Mouse (Mus musculus) ES-E14 (cell line): Measurements from ENCODE around the gene Dusp12. TPM values are rescaled to one million over a fixed set of nuclear protein-coding genes. Genes with fewer than 3 reads are reported as not detected.

Source experiments
- DNase-seq: peaks from one replicate; pipeline ENCODE4 v3.0.0-alpha.2; 2013; ENCODE audit warnings: low read depth, low spot score
- H3K27ac ChIP-seq: 2 replicates; pipeline ENCODE4 v1.5.1; 2012; ENCODE audit warnings: low read depth, mild to moderate bottlenecking, low read length, moderate library complexity, mixed read lengths; ENCODE audit not compliant: poor library complexity, insufficient read depth, severe bottlenecking
- H3K36me3 ChIP-seq: 2 replicates; pipeline ENCODE4 v1.6.1; 2012; ENCODE audit warnings: mild to moderate bottlenecking, low read length, moderate library complexity, mixed read lengths; ENCODE audit not compliant: control insufficient read depth, poor library complexity, insufficient read depth, severe bottlenecking
- H3K4me1 ChIP-seq, 2 experiments: fragments of 150-350 bp in 1 of 2; sonication (generic) in 1 of 2; 2 replicates each; pipeline ENCODE4 v1.6.1; 2012; ENCODE audit warnings: low read length in 2 of 2, mild to moderate bottlenecking in 1 of 2, mixed read lengths in 1 of 2; ENCODE audit not compliant: control insufficient read depth in 2 of 2, insufficient read depth in 2 of 2, poor library complexity in 1 of 2
- H3K4me3 ChIP-seq, 2 experiments: fragments of 150-350 bp in 1 of 2; sonication (generic) in 1 of 2; 2 replicates each; pipeline ENCODE4 v1.5.1; 2012; ENCODE audit warnings: low read length in 2 of 2, low read depth in 1 of 2, mild to moderate bottlenecking in 1 of 2, mixed read lengths in 1 of 2; ENCODE audit not compliant: insufficient read depth in 1 of 2, poor library complexity in 1 of 2, severe bottlenecking in 1 of 2
- H3K9ac ChIP-seq: 2 replicates; pipeline ENCODE4 v1.6.1; 2012; ENCODE audit warnings: low read depth, mild to moderate bottlenecking, low read length, mixed read lengths; ENCODE audit not compliant: poor library complexity, insufficient read depth, severe bottlenecking
- H3K9me3 ChIP-seq: fragments of 150-350 bp; sonication (generic); 2 replicates; pipeline ENCODE4 v1.6.1; 2012; ENCODE audit warnings: low read depth, mild to moderate bottlenecking, low read length; ENCODE audit not compliant: control insufficient read depth, insufficient read depth
- CHD2 ChIP-seq: IDR thresholded peaks from 2 replicates; pipeline ENCODE4 v1.6.1; 2014; ENCODE audit warnings: mild to moderate bottlenecking, low read depth, low read length, inconsistent platforms
- HCFC1 ChIP-seq: IDR thresholded peaks from 2 replicates; pipeline ENCODE4 v1.6.1; 2012; ENCODE audit warnings: low read length, inconsistent platforms, borderline replicate concordance; ENCODE audit not compliant: insufficient read depth
- MAFK ChIP-seq: IDR thresholded peaks from 2 replicates; pipeline ENCODE4 v1.6.1; 2014; ENCODE audit warnings: mild to moderate bottlenecking, low read depth, low read length, inconsistent platforms; ENCODE audit not compliant: insufficient read depth
- ZC3H11A ChIP-seq: IDR thresholded peaks from 2 replicates; pipeline ENCODE4 v1.6.1; 2012; ENCODE audit warnings: low read depth, mild to moderate bottlenecking, inconsistent platforms, low read length, borderline replicate concordance
- ZNF384 ChIP-seq: IDR thresholded peaks from 2 replicates; pipeline ENCODE4 v1.6.1; 2012; ENCODE audit warnings: low read depth, low read length, inconsistent platforms
- in situ Hi-C, 2 experiments: fragments of 600-800 bp; cut with MboI; formaldehyde crosslinking; loops; one replicate each; pipeline ENCODE4 v1.15.1; 2025; ENCODE audit warnings: low sequenced_read_pairs in 2 of 2, inconsistent platforms in 1 of 2; ENCODE audit not compliant: unreplicated experiment in 2 of 2
- total RNA-seq: library from RNA; depleted of rRNA; stranded (reverse); fragments of 300-350 nt; gene quantifications from 2 replicates; pipeline ENCODE4 v1.2.3, GENCODE M21; 2012

The Dusp12 gene
- total RNA-seq, 1 experiment: 47.6 TPM

DNA sequence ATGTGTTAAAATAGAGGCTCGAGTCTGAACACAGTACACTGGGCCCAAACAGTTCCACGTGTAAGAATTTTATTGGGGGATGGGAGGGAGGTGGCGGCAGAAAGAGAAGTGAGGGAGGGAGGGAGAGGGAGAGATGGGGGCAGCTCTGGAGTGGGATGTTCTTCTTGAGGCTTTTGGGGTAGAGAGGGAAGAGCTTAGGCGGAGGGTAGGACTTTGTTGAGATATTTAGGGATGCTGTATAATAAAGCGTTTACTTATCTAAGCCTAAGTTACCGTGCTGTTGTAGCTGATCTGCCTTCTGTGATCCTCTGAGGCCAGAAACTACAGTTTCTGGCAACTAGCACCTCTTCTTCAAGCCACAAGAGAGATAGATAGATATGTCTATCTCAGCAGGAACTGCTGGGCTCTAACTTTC is 711 bp upstream of the Dusp12 start:
- TF ChIP-seq CHD2 (no peak), ZC3H11A (no peak), MAFK (no peak), ZNF384 (no peak), HCFC1 (no peak)
- in situ Hi-C loops: loop anchor here (25.0 kb wide), 2 partner anchors 101 to 351 kb away; partner anchors contain the start of genes Apoa2 (in 1 of the 2), Fcer1g (in 1 of the 2) and Fcgr2b (in 1 of the 2)
- Histone ChIP-seq H3K27ac (no peak overlapping the region), H3K4me1 (peaks cover 7 to 8% of the 10 kb centered on the region in 2 experiments), H3K9me3 (no peaks in the 10 kb centered on the region), H3K36me3 (no peaks in the 10 kb centered on the region), H3K4me3 (no peak overlapping the region), H3K9ac (no peak overlapping the region)
- DNase-seq: no peak

DNA sequence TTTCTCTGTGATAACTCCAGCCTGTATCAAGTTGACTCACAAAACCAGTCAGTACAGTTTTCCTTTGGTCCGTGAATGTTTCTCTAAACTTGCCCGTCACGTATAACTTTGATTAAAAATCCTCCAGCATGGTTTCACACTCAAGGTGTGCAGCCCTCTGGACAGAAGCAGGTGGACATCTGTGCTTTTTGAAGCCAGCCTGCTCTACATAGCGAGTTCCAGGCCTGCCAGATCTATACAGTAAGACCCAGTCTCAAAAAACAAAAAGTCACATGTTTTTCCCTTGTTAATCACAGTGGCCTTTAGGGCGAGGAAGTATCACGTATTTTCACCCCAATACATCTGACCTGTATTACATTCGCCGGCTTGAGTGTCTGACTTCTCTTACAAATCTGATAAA is 950 bp downstream of the Dusp12 start:
- Histone ChIP-seq H3K27ac (no peak overlapping the region), H3K9ac (peak overlapping the region; percentile 96; the same call in 1 of the 2 replicates), H3K36me3 (peaks cover 5% of the 10 kb centered on the region)

DNA sequence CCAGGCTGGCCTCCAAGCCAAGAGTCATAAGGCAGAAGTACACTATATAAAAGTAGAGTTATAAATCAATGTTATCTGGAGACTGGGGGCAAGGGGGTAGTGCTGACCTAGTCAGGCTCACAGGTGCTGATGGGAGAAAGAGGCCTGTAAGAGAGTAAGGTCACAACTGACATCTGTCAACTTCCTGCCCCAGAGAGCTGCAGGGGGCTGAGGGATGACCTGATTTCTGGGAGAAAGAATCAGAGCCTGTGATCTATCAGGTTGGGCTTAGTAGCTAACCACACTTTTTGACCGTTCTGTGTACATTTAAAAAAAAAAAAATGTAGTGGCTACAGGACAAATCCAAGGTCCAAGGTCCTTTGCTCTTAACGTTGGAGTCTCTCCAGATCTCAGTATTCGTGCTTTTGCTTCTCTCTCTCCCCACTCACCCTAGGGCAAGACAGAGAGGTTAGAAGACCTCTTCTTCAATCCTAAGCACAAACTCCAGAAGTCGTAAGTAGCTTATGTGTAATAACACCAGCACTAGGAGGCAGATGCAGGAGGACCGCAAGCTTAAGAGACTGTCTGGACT is 2.3 kb downstream of the Dusp12 start:
- H3K27ac ChIP-seq: no peak overlapping the region
- H3K4me3 ChIP-seq: no peak overlapping the region
- no peak for TF ChIP-seq ZNF384
- TF ChIP-seq HCFC1: no peak
- no peaks in the 10 kb centered on the region for H3K9me3 ChIP-seq
- H3K4me1 ChIP-seq: peaks cover 2 to 4% of the 10 kb centered on the region in 2 experiments; a peak in 2 of 4 replicates
- DNase-seq: no peak
- no peak overlapping the region for H3K9ac ChIP-seq
- in situ Hi-C loops: loop anchor here (25.0 kb wide), 2 partner anchors 104 to 354 kb away; partner anchors contain the start of genes Apoa2 (in 1 of the 2), Fcer1g (in 1 of the 2) and Fcgr2b (in 1 of the 2)
- peaks cover 7% of the 10 kb centered on the region for H3K36me3 ChIP-seq

More for the DNA sequence above, 950 bp downstream of the Dusp12 start:
- DNase-seq: no peak
- H3K9me3 ChIP-seq: no peaks in the 10 kb centered on the region
- no peak for TF ChIP-seq ZNF384
- TF ChIP-seq ZC3H11A: no peak
- no peak for TF ChIP-seq MAFK
- TF ChIP-seq HCFC1: no peak
- TF ChIP-seq CHD2: no peak
- peaks cover 2 to 4% of the 10 kb centered on the region in 2 experiments; a peak in 2 of 4 replicates for H3K4me1 ChIP-seq
- in situ Hi-C loops: loop anchor here (25.0 kb wide), 2 partner anchors 103 to 353 kb away; partner anchors contain the start of genes Apoa2 (in 1 of the 2), Fcer1g (in 1 of the 2) and Fcgr2b (in 1 of the 2)
- peak overlapping the region; percentile 95 to 98 for H3K4me3 ChIP-seq

DNA sequence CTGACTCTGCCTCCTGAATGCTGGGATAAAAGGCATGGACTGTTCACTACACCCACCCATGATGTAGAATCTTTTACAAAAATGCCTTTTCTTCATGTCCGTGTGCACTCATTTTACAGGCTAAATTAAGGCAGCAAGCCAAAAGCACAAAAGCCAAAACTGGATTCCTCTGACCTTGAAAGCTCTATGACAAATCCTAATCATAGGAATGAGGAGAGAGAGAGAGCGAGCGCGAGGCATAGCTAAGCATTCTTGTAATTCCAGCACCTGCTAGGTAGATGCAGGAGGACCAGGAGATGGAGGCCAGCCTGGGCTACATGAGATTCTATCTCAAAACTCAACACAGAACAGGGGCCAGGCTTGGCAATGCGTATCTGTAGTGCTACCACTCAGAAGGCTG is 8.4 kb downstream of the Dusp12 start:
- peaks cover 0 to under 1% of the 10 kb centered on the region in 2 experiments; a peak in 1 of 4 replicates for H3K4me1 ChIP-seq
- TF ChIP-seq ZNF384 (no peak), HCFC1 (no peak)
- H3K9me3 ChIP-seq: no peaks in the 10 kb centered on the region
- no peak for DNase-seq
- H3K9ac ChIP-seq: no peak overlapping the region
- in situ Hi-C loops: loop anchor here (25.0 kb wide), 2 partner anchors 110 to 360 kb away; partner anchors contain the start of genes Apoa2 (in 1 of the 2), Fcer1g (in 1 of the 2) and Fcgr2b (in 1 of the 2)
- H3K27ac ChIP-seq: no peak overlapping the region
- H3K4me3 ChIP-seq: no peak overlapping the region
- H3K36me3 ChIP-seq: peaks cover 12% of the 10 kb centered on the region
